Mouse (Mus musculus) cerebellum, adult 9-10 months (tissue): ENCODE measurements around the gene Fgfr1op2.
A peak's percentile ranks its signal among the peaks of the same experiment; 100 is the strongest.
"Not testable (repeated sequence)": the region's sequence is repeated elsewhere in the genome, so short reads cannot be mapped to it uniquely, and the experiment has no call there.

Experiments
- DNase-seq: peaks from one replicate; pipeline ENCODE4 v3.0.0; 2022

Fgfr1op2 gene

DNA sequence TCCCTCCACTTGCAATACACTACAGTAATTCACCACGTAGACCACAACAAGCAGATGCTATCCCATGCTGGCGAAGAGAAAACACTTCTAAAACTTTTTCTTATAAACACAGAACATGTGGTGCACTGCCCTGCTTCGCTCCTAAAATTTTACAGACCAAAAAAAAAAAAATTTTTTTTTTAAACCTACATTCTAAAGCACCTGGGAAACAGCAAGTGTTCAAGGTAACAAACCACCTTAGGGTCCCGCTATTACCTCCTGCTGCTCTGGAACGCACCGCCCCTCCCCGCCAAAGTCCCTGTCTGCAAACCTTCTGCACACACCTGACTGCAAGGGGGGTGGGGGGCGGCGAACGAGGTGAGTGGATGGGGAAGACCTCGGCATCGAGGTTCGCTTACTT is at the start of gene Fgfr1op2:
Gene Fgfr1op2, plus strand, starts transcription at position 301 of the 400 bp plus-strand sequence.
- DNase-seq, result no peak

DNA sequence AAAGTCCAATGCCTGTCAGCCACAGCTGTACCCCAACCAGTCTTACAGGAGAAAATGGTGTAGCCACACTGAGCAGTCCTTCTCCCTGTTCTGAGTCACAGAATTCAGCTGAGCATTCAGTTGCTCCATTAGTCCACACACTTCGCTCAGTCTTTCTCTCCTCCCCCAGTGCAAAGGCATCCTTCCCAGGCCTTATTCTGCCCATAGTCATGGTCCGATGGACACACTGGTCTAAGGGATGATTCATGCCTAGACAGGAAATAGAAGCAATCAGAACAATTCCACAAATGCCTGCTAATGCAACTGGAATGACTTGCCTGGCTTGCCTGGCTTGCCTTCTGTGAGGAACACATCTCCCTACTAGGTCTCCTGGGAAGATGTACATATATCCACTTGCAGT is 49.5 kb upstream of the Fgfr1op2 start:
- no peak for DNase-seq

- DNase-seq, result no peak
Observed at GRCm38 (mm10) chr6:146530363-146530762, 46.6 kb upstream of the Fgfr1op2 start.

- DNase-seq, result no peak
Observed at GRCm38 (mm10) chr6:146530769-146531168, 46.2 kb upstream of the Fgfr1op2 start.

GRCm38 (mm10) chr6:146533146-146533545 is 43.9 kb upstream of the Fgfr1op2 start:
- no peak for DNase-seq

- DNase-seq, result no peak
Observed at GRCm38 (mm10) chr6:146535501-146535900, 41.5 kb upstream of the Fgfr1op2 start.

GRCm38 (mm10) chr6:146537111-146537510 is 39.9 kb upstream of the Fgfr1op2 start:
- no peak for DNase-seq

- DNase-seq, result no peak
Observed at GRCm38 (mm10) chr6:146538071-146538470, 38.9 kb upstream of the Fgfr1op2 start.

DNA sequence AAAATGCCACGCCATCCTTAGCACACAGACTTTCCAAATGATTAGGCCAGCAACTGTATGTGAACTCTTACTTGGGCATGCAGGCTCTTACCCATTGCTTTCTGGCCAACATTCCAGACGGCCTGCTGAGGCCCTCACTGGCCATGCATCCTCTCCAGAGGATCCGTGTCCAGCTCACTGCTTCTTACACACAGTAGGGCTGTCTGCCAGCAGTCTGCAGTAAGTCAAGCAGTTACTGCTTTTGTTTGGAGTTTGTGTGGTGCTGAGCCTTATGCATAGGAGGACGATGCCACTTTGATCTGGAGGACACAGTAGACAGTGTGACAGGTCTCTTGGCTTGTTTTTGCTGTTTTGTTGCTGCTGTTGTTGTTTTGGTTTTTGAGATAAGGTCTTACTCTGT is 38.3 kb upstream of the Fgfr1op2 start:
- DNase-seq, result no peak

- no peak for DNase-seq
Observed at GRCm38 (mm10) chr6:146540386-146540785, 36.6 kb upstream of the Fgfr1op2 start.

DNA sequence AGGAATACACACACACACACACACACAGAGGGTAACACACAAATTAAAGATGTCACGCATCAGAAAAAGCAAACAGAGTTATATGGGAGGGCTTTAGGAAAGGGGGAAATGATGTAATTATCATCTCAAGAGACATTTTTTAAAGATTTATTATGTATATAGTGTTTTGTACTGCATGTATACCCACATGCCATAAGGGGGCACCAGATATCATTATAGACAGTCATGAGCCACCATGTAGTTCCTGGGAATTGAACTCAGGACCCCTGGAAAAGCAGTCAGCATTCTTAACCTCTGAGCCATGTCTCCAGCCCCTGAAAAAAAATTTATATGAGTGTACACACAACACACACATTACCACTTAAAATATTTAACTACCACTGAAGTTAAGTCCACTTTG is 32.4 kb upstream of the Fgfr1op2 start:
- no peak for DNase-seq

DNA sequence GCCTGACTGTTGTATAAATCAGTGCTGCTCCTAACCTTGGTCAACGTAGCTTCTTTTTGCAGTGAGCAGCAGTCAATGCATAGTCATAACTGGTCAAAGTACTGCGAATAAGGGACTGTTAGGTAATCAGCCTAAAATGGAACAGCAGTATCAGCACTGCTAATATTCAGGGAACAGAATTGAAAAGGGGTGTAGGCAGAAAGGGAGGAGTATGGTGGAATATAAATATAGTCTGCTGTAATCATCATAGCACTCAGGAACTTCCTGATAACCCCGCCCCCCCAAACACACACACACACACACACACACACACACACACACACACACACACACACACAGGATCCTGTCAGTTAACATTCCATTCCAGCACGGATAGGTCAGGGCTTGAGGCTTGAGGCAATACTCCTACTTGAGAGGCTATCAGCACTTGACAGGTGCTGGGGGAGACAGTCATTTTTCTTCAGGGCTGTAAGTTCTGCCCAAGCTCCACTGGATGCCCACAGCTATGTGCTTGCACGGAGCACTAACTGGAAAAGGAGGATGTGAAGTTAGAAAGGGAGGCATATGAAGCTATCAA is 31.6 kb upstream of the Fgfr1op2 start:
- DNase-seq, result no peak

- DNase-seq, result no peak
Observed at GRCm38 (mm10) chr6:146550421-146550820, 26.6 kb upstream of the Fgfr1op2 start.

DNA sequence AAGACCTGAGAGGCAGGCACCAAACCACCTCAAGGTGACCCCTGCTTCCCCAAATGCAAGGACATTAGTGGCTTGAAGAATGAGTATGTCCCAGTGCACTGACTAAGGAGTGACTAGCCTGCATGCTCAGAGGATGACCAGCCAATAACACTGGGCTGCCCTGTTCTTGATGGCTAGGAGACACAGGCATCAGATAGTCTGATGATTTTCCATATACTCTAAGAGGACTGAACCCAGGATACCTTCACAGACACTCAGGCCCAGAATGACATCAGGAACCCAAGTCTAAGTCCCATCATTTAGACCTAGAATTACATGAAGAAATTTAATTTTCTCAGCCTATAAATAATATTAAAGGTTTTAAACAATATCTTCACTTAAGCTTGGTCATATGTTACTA is 25.7 kb upstream of the Fgfr1op2 start:
- DNase-seq, result no peak

DNA sequence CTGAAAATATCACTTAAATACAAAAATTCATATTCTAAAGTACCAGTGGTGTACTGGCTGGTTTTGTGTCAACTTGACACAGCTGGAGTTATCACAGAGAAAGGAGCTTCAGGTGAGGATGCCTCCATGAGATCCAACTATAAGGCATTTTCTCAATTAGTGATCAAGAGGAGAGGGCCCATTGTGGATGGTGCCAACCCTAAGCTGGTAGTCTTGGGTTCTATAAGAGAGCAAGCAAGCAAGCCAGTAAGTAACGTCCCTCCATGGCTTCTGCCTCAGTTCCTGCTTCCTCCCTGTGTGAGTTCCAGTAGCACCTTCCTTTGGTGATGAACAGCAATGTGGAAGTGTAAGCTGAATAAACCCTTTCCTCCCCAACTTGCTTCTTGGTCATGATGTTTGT is 14.5 kb upstream of the Fgfr1op2 start:
- DNase-seq, result not testable (repeated sequence)

DNA sequence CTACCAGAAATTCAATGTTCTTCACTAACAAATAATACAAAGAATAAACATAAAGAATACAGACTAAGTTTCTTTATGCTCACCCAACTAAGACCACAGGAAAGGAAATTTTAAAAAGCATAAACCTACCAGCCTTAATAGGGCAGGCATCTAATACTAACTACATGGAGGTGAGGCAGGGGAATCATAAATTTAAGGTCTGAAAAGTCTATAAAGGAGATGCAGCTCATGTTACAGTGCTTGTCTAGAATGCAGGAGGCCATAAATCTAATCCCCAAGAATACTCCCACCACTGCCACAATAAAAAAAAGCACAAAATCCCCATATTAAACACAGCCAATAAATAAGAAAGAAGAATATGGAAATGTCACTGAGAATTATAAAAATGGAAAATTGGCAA is 4.9 kb upstream of the Fgfr1op2 start:
- no peak for DNase-seq

DNA sequence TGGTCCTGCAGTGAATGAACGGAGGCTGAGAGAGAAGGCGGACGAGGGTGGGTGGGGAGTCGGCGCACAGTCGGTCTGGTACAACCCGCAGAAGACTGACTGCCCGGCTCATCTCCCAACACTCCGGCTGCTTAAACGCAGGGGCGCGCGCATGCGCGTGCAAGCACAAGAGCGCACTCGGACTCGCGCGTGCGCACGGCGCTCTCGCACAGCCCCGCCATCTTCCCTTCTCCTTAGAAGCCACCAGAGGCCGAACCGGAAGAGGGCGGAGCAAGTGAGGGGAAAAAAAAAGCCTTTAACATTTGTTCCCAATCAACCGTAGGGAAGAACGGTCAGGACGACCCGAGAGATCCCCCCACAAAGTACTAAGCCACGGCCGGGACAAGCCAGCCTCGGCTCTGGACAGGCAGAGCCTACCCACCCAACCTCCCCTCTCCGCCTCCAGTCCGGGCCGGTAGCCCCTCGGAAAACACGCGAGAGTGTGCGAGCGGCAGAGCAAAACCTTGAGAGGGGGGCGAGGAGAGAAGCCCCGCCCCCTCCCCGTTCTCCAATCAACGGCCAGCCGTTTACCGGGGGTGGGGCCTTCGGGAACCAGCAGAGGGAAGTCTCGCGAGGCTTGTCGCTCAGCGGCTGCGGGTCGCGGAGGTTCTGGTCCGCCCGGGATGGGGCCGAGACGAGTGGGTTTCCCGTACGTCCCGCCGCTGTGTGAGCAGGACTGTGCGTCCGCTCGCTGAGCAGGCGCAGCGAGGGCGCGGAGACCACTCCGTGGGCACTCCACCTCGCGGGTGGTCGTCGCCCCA is 507 bp downstream of the Fgfr1op2 start, which contains the start of gene Ints13:
Gene Ints13, minus strand, starts transcription at position 526 of the 800 bp plus-strand sequence.
- DNase-seq, result peak; percentile 98

DNA sequence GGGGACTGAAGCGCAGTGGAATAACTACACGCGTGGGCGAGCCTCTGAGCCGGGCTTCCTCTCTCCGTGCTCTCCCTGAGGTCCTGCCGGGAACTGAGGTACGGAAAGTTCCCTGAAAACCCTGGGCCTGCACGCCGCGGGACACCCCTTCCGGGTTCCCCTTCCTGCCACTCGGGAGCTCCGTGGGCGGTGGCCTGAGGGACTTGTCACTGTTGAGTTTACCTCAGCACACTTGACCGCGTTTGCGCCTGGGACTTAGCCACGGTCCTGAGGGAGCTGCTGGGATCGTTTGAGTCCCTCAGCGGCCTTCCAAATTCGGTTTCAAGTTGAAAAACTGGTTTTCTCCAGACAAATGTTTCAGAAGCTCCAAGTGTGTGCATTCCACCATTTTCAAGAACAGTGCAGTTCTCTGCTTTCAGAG is 1.1 kb downstream of the Fgfr1op2 start:
- DNase-seq, result no peak

GRCm38 (mm10) chr6:146578586-146578985 is 1.6 kb downstream of the Fgfr1op2 start:
- peak; percentile 47 for DNase-seq

GRCm38 (mm10) chr6:146580381-146580926 is 3.5 kb downstream of the Fgfr1op2 start:
- DNase-seq, result no peak

DNA sequence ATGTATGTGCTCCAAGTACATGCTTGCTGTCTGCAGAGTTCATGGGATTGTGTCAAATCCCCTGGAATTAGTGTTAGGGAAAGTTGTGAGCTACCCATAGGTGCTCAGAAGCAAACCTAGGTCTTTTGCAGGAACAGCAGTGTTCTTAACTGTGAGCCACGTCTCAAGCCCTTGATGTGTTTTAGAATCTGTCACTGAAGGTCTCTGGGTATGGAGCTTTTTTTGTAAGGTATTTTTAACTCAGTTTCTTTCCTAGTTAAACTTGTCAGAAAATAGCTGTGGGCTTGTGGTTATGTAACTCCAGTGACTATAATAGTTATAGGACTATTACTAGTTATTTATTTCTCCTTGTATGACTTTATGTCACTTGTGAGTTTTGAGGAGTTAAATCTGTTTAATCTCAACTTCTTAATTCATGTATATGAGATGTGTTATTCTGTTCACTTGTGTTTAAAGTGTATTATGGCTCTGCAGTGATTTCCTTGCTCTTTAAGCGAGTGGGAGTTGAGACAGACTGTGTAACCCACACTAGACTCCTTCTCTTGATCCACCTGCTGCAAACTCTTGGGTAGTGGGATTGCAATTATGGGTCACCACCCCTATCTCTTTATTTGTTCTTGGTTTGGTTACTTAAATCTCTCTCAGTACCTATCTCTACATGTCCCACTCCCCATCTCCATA is 6.5 kb downstream of the Fgfr1op2 start:
- no peak for DNase-seq

DNA sequence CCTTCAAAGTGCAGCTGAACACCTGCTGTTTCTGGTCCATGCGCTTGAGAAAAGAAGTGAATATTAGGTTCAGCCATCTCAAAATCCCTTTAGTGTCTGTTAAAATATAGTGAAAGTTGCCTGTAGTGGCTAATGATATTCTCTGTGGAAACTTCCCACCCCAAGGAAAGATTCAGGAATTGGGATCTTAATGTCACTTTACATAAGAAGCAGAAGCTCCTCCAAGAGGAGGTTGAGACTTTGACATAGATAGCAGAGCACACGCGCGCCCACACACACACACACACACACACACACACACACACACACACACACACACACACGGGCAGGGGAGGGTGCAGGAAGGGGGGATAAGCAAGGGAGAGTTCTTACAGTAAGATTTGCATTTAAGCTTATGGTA is 8.1 kb downstream of the Fgfr1op2 start:
- no peak for DNase-seq

- no peak for DNase-seq
Observed at GRCm38 (mm10) chr6:146602601-146603000, 25.6 kb downstream of the Fgfr1op2 start.

- DNase-seq, result no peak
Observed at GRCm38 (mm10) chr6:146603651-146604050, 26.6 kb downstream of the Fgfr1op2 start.
